Mouse (Mus musculus) embryonic fibroblast, embryonic 13.5 days (primary cell): ENCODE data around the gene Ttll9.

Experiments used
- CTCF ChIP-seq: IDR thresholded peaks from 2 replicates; pipeline ENCODE4 v1.5.1; 2011; ENCODE audit warnings: mild to moderate bottlenecking, control low read depth, low read length, moderate library complexity, borderline replicate concordance; ENCODE audit not compliant: insufficient read depth
- POLR2A ChIP-seq: IDR thresholded peaks from 2 replicates; pipeline ENCODE4 v1.6.1; 2011; ENCODE audit warnings: low read depth, mild to moderate bottlenecking, control low read depth, low read length, moderate library complexity

DNA sequence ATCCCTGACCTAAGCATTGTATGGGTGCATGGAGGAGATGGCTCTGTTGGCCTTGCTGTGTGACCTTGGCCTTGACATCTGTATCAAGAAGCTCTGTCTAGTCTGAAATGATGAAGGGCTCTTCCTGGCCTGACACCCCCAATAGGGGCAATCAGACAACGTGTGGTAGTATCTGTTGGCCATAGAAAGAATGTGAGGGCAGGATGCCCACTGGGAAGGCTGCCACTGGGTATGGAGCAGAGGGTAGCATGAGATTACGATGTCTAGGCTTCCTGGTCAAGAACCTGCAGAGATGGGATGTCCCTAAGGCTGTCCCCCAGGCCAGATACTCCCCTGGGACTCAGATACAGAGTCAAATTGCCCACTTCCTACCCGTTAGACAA lies 33.3 kb upstream of the Ttll9 start:
- TF ChIP-seq POLR2A (0 out of 2 replicates have a peak, but pooled peaks have one; percentile 9), CTCF (no peak)
